Mouse (Mus musculus) 3T3-L1 (cell line): ENCODE data around the gene Ppp1r35.

Source experiments
- DNase-seq: peaks from one replicate; pipeline ENCODE4 v3.0.0-alpha.2; 2015; ENCODE audit warnings: low read depth, low spot score

The Ppp1r35 gene

GRCm38 (mm10) chr5:137751221-137751887, 27.3 kb upstream of the Ppp1r35 start:
- no peak for DNase-seq

- no peak for DNase-seq
Observed at GRCm38 (mm10) chr5:137751988-137752387, 26.7 kb upstream of the Ppp1r35 start.

GRCm38 (mm10) chr5:137753111-137753832, 25.4 kb upstream of the Ppp1r35 start:
- no peak for DNase-seq

DNA sequence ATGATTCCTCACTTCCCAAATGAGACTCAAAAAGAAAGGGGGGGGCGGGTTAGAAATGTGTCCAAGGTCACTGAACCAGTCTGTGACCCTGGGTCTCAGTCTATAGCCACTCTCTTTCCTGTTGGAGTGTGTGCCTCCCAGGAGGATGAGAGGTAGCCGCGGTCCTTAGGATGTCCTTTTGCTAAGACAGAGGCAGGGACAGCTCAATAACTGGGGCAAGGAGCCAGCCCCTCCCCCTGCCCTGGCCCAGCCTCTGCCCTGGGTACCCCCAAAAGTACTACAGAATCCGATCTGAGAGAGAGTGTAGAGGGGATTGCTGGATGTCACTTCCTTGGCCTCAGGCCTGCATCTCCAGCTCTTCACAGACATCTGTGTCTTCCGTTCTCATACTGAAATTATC, 23.2 kb upstream of the Ppp1r35 start:
- DNase-seq: no peak

DNA sequence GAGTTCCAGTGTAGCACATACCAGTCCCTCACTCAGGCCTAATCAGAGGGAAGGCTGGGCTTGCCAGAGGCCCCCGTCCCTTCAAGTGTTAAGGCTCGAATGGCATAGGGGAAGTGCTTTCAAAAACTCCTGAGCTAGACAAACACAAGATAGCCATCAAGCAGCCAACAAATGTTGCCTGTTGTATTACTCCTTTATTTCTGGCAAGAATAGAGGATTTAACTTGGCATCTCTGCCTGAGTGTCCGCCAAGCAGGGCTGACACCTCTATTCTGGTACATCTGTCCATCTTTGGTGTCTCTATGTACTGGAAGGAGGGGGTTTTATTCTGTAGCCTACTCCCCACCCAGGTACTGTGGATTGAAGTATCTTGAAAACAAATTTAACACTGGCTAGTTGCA, 22.5 kb upstream of the Ppp1r35 start:
- DNase-seq: no peak

GRCm38 (mm10) chr5:137756882-137757661, 21.6 kb upstream of the Ppp1r35 start:
- DNase-seq: peak; percentile 96

- DNase-seq: no peak
Observed at GRCm38 (mm10) chr5:137757887-137758286, 20.8 kb upstream of the Ppp1r35 start.

GRCm38 (mm10) chr5:137758921-137759534, 19.6 kb upstream of the Ppp1r35 start:
- no peak for DNase-seq

- peak; percentile 99 for DNase-seq
Observed at GRCm38 (mm10) chr5:137759971-137760412, 18.7 kb upstream of the Ppp1r35 start.

- no peak for DNase-seq
Observed at GRCm38 (mm10) chr5:137764609-137765340, 13.9 kb upstream of the Ppp1r35 start.

DNA sequence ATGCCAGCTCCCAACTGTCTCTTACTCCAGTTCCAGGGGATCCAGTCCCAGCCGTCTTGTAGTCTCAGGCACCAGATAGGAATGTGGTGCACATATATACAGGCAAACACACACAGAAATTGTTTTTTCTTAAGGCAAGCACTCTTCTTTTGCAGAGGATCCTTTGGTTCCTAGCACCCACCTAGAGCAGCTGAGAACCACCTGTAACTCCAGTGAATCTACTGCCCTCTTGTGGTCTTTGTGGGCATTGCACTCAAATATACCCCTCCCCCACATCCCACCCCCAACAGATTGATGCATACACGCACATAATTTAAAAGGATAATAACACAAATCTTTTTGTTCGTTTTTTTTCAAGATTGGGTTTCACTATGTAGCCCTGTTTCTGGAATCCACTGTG, 12.4 kb upstream of the Ppp1r35 start:
- peak; percentile 54 for DNase-seq

DNA sequence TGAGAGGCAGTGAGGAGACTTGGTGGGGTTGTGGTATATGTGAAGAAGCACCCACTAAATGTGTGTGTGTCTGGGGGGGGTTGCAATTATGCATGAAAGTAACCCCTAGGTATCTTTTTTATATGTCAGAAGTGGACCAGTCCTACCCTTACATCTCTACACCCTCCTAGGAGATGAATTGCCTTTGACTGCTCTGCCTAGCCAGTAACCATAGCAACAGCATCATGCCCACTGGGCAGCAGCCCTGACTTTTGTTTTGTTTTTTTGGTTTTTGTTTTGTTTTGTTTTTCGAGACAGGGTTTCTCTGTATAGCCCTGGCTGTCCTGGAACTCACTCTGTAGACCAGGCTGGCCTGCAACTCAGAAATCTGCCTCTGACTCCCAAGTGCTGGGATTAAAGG, 10.2 kb upstream of the Ppp1r35 start:
- DNase-seq: no peak

DNA sequence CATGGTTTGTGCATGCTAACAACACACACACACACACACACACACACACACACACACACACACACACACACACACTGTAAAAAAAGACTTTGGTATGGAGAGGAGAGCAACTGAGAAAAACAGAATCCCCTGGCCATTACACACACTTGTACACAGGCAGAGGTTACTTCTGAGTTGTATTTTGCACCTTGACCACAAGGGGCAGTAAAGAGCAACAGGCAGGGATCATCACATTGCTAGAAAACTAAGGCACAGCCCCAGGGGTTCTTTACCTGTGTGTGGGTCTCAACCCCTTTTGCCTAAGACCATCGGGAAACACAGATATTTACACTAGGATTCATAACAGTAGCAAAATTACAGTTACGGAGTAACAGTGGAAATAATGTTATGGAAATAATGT, 7.9 kb upstream of the Ppp1r35 start:
- peak; percentile 86 for DNase-seq

DNA sequence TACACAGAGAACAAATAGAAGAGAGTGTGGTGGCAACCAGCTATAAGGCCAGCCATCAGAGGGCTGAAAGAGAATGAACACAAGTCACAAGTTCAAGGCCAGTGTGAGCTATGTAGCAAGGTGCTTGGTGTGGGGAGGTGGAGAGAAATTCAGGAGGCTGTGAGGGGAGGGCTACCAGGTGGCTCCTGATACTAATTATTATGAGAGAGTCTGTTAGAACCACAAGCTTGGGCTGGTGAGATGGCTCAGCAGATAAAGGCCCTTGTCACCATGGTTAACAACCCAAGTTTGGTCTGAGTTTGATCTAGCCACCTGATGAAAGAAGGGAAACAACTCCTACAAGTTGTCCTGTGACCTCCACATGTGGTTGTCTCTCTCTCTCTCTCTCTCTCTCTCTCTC, 5.9 kb upstream of the Ppp1r35 start:
- DNase-seq: no peak

DNA sequence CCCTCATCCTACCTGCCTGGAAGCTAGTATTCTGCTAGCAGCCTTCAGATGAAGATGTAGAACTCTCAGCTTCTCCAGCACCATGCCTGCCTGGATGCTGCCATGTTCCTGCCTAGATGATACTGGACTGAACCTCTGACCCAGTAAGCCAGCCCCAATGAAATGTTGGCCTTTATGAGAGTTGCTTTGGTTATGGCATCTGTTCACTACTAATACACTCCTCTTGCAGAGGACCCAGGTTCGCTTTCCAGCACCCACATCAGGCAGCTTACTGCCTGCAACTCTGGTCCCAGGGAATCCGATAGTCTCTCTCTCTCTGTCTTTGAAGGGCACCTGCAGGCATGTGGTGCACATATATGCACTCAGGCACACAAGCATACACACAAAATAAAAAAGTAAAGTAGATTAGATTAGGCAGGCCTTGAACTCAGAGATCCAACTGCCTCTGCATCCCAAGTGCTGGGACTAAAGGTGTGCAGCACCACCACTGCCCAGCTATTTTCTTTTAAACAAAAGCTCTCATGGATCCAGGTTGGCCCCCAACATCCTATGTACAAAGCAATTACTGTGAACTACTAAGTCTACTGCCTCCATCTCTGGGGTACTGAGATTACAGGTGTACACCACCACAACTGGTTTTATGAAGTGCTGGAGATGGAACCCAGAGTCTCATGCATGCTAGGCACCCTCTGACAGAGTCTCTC, 2.9 kb upstream of the Ppp1r35 start:
- DNase-seq: no peak

- peak; percentile 79 for DNase-seq
Observed at GRCm38 (mm10) chr5:137776408-137776918, 2.2 kb upstream of the Ppp1r35 start.

DNA sequence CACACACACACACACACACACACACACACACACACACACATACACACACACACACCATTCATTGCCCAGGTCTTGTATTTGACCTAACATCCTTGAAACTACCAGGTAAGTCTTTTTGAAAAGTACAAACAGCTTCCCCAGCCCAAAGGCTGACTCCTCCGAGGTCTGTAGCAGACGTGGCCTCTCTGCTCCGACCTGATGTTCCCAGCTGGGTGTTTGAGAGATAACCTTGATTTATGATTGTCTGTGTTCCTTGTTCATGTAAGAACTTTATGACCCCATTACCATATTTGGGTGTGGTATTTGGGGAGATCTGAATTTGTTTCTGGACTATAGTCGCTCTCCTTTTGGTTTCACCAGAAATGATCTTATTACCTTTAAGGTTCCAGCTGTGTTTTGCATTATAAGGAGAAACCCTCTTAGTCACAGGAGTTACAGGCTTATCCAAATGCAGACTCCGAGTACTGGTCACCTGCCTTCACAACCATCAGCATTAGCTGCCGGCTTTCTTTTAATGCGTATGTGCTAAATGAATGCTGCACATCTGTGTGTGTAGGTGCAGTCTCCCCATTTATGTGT, 1.3 kb upstream of the Ppp1r35 start:
- no peak for DNase-seq

DNA sequence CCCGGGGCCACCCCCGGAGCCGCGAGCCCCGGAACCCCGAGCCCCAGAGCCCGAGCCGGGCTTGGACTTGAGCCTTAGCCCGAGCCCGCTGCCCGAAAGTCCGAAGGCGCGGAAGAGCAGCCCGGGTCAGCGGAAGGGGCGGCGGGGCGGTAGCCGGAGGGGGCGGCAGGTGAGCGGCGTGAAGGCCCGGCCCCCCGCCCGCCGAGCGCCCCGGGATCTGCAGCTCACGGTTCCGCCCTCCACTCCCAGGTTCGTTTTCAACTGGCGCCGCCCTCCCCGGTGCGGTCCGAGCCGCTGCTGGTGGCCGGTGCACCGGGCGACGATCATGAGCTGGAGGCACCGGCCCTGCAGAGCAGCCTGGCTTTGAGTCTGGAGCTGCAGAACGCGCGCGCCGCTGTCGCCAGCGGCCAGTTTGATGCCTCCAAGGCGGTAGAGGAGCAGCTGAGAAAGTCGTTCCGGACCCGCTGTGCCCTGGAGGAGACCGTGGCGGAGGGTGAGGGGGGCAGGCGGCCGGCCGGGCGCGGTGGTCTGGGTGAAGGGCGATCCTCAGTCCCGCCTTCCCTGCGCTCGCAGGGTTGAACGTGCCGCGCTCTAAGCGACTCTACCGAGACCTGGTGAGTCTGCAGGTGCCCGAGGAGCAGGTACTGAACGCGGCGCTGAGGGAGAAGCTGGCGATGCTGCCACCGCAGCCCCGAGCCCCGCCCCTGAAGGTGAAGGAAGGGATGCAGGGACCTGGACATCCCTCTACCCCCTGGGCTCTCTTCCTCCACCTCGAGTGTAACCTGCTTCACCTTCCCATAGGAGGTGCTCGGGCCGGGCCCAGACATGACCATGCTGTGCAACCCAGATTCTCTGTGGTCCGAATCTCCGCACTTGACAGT, 644 bp downstream of the Ppp1r35 start:
- DNase-seq: peak; percentile 55

GRCm38 (mm10) chr5:137781661-137782060, 3.0 kb downstream of the Ppp1r35 start:
- DNase-seq: no peak
